Mouse (Mus musculus): ENCODE results near the gene Zmiz1.

DNA sequence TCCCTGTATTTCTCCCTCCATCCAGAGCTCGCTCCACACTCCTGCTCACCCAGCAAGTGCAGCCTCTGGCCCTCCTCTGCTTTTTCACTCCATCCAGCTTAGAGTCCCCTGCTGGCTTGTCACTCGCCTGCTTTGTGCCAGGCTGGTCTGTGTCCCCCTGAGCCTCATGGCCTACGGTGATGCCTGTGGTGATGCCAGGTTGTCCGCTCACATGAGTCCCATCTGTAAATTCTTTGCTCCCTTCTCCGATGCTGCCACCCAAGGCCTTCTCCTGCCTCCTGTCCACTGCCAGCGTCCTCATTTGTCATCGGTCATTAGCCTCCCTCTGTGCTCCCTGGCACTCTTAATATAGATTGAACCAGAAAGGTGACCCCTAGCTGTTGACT, 205.3 kb downstream of the Zmiz1 start:
- TF ChIP-seq GATA1 (IDR thresholded peaks at IDR 0.05; ENCODE audit: borderline replicate concordance, low read length) = no peak
- TF ChIP-seq FLI1 (IDR thresholded peaks at IDR 0.05; ENCODE audit: low read length) = no peak
